Mouse (Mus musculus): ENCODE results near the gene Slc9a3r2.
A peak's percentile ranks its signal among the peaks of the same experiment; 100 is the strongest.

Gene Slc9a3r2

GRCm38 (mm10) chr17:24650070-24650616 is at the start of gene Slc9a3r2:
Gene Slc9a3r2, minus strand, starts transcription at chr17:24650327.
- H3K27me3 ChIP-seq (ENCODE audit: insufficient read depth, low read length) = peaks cover 53% of the 10 kb centered on the region
- no peaks in the 10 kb centered on the region for H3K9me3 ChIP-seq (ENCODE audit: low read length)
- TF ChIP-seq POU5F1 (IDR thresholded peaks at IDR 0.05; ENCODE audit: borderline replicate concordance, low read length) (no peak), NANOG (IDR thresholded peaks at IDR 0.05; ENCODE audit: borderline replicate concordance, low read length) (no peak), CTCF (conservative IDR thresholded peaks at IDR 0.05; ENCODE audit: low read length) (no peak)
- H3K4me3 ChIP-seq (replicated peaks; ENCODE audit: low read length) = peak within 1 kb of the TSS; percentile 90
- peaks cover 60% of the 10 kb centered on the region for H3K4me1 ChIP-seq (replicated peaks; ENCODE audit: low read depth, low read length)
- no peaks in the 10 kb centered on the region for H3K36me3 ChIP-seq (ENCODE audit: insufficient read depth, low read length)

- no peak overlapping the region for H3K4me3 ChIP-seq (replicated peaks; ENCODE audit: low read length)
- H3K9me3 ChIP-seq (ENCODE audit: low read length) = no peaks in the 10 kb centered on the region
- TF ChIP-seq NANOG (IDR thresholded peaks at IDR 0.05; ENCODE audit: borderline replicate concordance, low read length) = no peak
- TF ChIP-seq CTCF (conservative IDR thresholded peaks at IDR 0.05; ENCODE audit: low read length) = no peak
- no peak for TF ChIP-seq POU5F1 (IDR thresholded peaks at IDR 0.05; ENCODE audit: borderline replicate concordance, low read length)
- H3K27me3 ChIP-seq (ENCODE audit: insufficient read depth, low read length) = no peaks in the 10 kb centered on the region
- H3K4me1 ChIP-seq (replicated peaks; ENCODE audit: low read depth, low read length) = peaks cover 55% of the 10 kb centered on the region
- H3K36me3 ChIP-seq (ENCODE audit: insufficient read depth, low read length) = peaks cover 59% of the 10 kb centered on the region
These were observed 49.3 kb upstream of the Slc9a3r2 start for GRCm38 (mm10) chr17:24699473-24699872.

GRCm38 (mm10) chr17:24698715-24699114 is 48.6 kb upstream of the Slc9a3r2 start:
- H3K4me3 ChIP-seq (replicated peaks; ENCODE audit: low read length) = peak overlapping the region; percentile 50
- peaks cover 57% of the 10 kb centered on the region for H3K4me1 ChIP-seq (replicated peaks; ENCODE audit: low read depth, low read length)
- peaks cover 57% of the 10 kb centered on the region for H3K36me3 ChIP-seq (ENCODE audit: insufficient read depth, low read length)
- no peaks in the 10 kb centered on the region for H3K9me3 ChIP-seq (ENCODE audit: low read length)
- TF ChIP-seq NANOG (IDR thresholded peaks at IDR 0.05; ENCODE audit: borderline replicate concordance, low read length) (no peak), POU5F1 (IDR thresholded peaks at IDR 0.05; ENCODE audit: borderline replicate concordance, low read length) (no peak), CTCF (conservative IDR thresholded peaks at IDR 0.05; ENCODE audit: low read length) (no peak)
- no peaks in the 10 kb centered on the region for H3K27me3 ChIP-seq (ENCODE audit: insufficient read depth, low read length)

- H3K9me3 ChIP-seq (ENCODE audit: low read length) = no peaks in the 10 kb centered on the region
- TF ChIP-seq CTCF (conservative IDR thresholded peaks at IDR 0.05; ENCODE audit: low read length) (no peak), POU5F1 (IDR thresholded peaks at IDR 0.05; ENCODE audit: borderline replicate concordance, low read length) (no peak)
- no peaks in the 10 kb centered on the region for H3K27me3 ChIP-seq (ENCODE audit: insufficient read depth, low read length)
- peak overlapping the region; percentile 50 for H3K4me3 ChIP-seq (replicated peaks; ENCODE audit: low read length)
- H3K4me1 ChIP-seq (replicated peaks; ENCODE audit: low read depth, low read length) = peaks cover 60% of the 10 kb centered on the region
- peaks cover 57% of the 10 kb centered on the region for H3K36me3 ChIP-seq (ENCODE audit: insufficient read depth, low read length)
These were observed 47.9 kb upstream of the Slc9a3r2 start for GRCm38 (mm10) chr17:24697985-24698384.

GRCm38 (mm10) chr17:24696011-24696697 is 46.0 kb upstream of the Slc9a3r2 start, which contains the start of the genes Gfer and Noxo1:
Gene Gfer, minus strand, starts transcription at chr17:24696156.
Gene Noxo1, plus strand, starts transcription at chr17:24696234.
- no peaks in the 10 kb centered on the region for H3K9me3 ChIP-seq (ENCODE audit: low read length)
- H3K4me3 ChIP-seq (replicated peaks; ENCODE audit: low read length) = peak within 1 kb of the TSS; percentile 95
- peaks cover 66% of the 10 kb centered on the region for H3K4me1 ChIP-seq (replicated peaks; ENCODE audit: low read depth, low read length)
- peaks cover 50% of the 10 kb centered on the region for H3K36me3 ChIP-seq (ENCODE audit: insufficient read depth, low read length)
- TF ChIP-seq CTCF (conservative IDR thresholded peaks at IDR 0.05; ENCODE audit: low read length) (no peak), NANOG (IDR thresholded peaks at IDR 0.05; ENCODE audit: borderline replicate concordance, low read length) (no peak), POU5F1 (IDR thresholded peaks at IDR 0.05; ENCODE audit: borderline replicate concordance, low read length) (no peak)
- peaks cover 2% of the 10 kb centered on the region for H3K27me3 ChIP-seq (ENCODE audit: insufficient read depth, low read length)

- Histone ChIP-seq H3K27me3 (ENCODE audit: insufficient read depth, low read length) (peaks cover 8% of the 10 kb centered on the region), H3K4me1 (replicated peaks; ENCODE audit: low read depth, low read length) (peaks cover 66% of the 10 kb centered on the region), H3K4me3 (replicated peaks; ENCODE audit: low read length) (peak overlapping the region; percentile 95), H3K9me3 (ENCODE audit: low read length) (no peaks in the 10 kb centered on the region), H3K36me3 (ENCODE audit: insufficient read depth, low read length) (peaks cover 43% of the 10 kb centered on the region)
- TF ChIP-seq CTCF (conservative IDR thresholded peaks at IDR 0.05; ENCODE audit: low read length) (no peak), NANOG (IDR thresholded peaks at IDR 0.05; ENCODE audit: borderline replicate concordance, low read length) (no peak), POU5F1 (IDR thresholded peaks at IDR 0.05; ENCODE audit: borderline replicate concordance, low read length) (no peak)
These were observed 45.3 kb upstream of the Slc9a3r2 start for GRCm38 (mm10) chr17:24695326-24696010.

- no peaks in the 10 kb centered on the region for H3K9me3 ChIP-seq (ENCODE audit: low read length)
- peaks cover 38% of the 10 kb centered on the region for H3K27me3 ChIP-seq (ENCODE audit: insufficient read depth, low read length)
- H3K36me3 ChIP-seq (ENCODE audit: insufficient read depth, low read length) = peaks cover 26% of the 10 kb centered on the region
- no peak overlapping the region for H3K4me3 ChIP-seq (replicated peaks; ENCODE audit: low read length)
- TF ChIP-seq NANOG (IDR thresholded peaks at IDR 0.05; ENCODE audit: borderline replicate concordance, low read length) (no peak), CTCF (conservative IDR thresholded peaks at IDR 0.05; ENCODE audit: low read length) (no peak), POU5F1 (IDR thresholded peaks at IDR 0.05; ENCODE audit: borderline replicate concordance, low read length) (no peak)
- H3K4me1 ChIP-seq (replicated peaks; ENCODE audit: low read depth, low read length) = peaks cover 62% of the 10 kb centered on the region
These were observed 42.3 kb upstream of the Slc9a3r2 start for GRCm38 (mm10) chr17:24692385-24692784.

GRCm38 (mm10) chr17:24689251-24690081 is 39.3 kb upstream of the Slc9a3r2 start, which contains the start of gene Syngr3:
Gene Syngr3, minus strand, starts transcription at chr17:24689955.
- H3K4me1 ChIP-seq (replicated peaks; ENCODE audit: low read depth, low read length) = peaks cover 67% of the 10 kb centered on the region
- H3K27me3 ChIP-seq (ENCODE audit: insufficient read depth, low read length) = peaks cover 40% of the 10 kb centered on the region
- no peak for TF ChIP-seq NANOG (IDR thresholded peaks at IDR 0.05; ENCODE audit: borderline replicate concordance, low read length)
- TF ChIP-seq POU5F1 (IDR thresholded peaks at IDR 0.05; ENCODE audit: borderline replicate concordance, low read length) = no peak
- TF ChIP-seq CTCF (conservative IDR thresholded peaks at IDR 0.05; ENCODE audit: low read length) = no peak
- peak within 1 kb of the TSS; percentile 87 for H3K4me3 ChIP-seq (replicated peaks; ENCODE audit: low read length)
- no peaks in the 10 kb centered on the region for H3K9me3 ChIP-seq (ENCODE audit: low read length)
- H3K36me3 ChIP-seq (ENCODE audit: insufficient read depth, low read length) = peaks cover 22% of the 10 kb centered on the region

Data from E14TG2a.4 (cell line).